Mouse (Mus musculus) cerebellum, adult 2 months (tissue): ENCODE data around the gene Ppm1h.

ENCODE experiments used
- CTCF ChIP-seq: fragments of 200-500 bp; IDR thresholded peaks from 2 replicates; pipeline ENCODE4 v1.5.1; 2011; ENCODE audit warnings: low read depth, mild to moderate bottlenecking, control low read depth, low read length, moderate library complexity, borderline replicate concordance; ENCODE audit not compliant: insufficient read depth
- POLR2A ChIP-seq: fragments of 200-500 bp; IDR thresholded peaks from 2 replicates; pipeline ENCODE4 v1.6.1; 2011; ENCODE audit warnings: low read length, control low read depth, borderline replicate concordance; ENCODE audit not compliant: insufficient read depth

DNA sequence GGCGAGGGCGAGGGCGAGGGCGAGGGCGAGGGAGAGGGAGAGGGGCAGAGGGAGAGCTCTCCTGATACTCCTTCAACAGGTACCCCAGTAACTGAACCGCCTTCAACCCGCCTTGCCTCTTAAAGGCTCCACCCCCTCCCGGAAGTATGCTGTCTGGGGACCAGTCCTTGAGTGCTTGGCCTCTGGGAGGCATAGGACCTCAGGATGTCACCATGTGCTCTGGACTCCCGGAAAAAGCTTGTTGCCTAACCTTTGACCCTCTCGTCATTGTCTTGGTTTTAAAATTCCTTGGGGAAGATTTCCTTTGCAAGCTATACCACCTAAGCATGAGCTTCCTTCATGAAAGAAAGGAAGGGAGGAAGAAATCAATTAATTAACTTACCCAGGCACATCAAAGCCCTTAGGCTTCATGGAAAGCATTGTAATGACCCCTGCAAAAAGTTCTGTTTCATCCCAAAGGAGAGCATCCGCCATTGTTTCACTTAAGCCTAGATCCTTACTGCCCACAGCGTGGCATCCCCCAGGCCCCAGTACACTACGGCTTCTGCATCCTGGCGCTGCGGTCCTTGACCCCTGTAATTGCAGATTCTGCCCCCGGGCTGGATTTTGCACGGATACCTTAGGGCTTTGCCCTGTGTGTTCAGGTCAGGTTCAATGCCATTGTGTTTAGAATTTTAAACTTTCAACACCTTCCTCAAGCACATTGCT lies 15.5 kb downstream of the Ppm1h start:
- no peak for TF ChIP-seq CTCF
- TF ChIP-seq POLR2A = no peak
